Mouse (Mus musculus): ENCODE measurements around the gene Zfp575. TPM values are rescaled to one million over a fixed set of nuclear protein-coding genes. Genes with fewer than 3 reads are reported as not detected.

Zfp575 gene
- polyA plus RNA-seq, 1 experiment from 2014 or later, result 1.7 TPM

GRCm38 (mm10) chr7:24539686-24540085 lies 47.8 kb downstream of the Zfp575 start:
- Histone ChIP-seq H3K4me2 (ENCODE audit: low read depth) (no peak overlapping the region), H3K4me1 (ENCODE audit: control insufficient read depth, insufficient read depth, low read length) (no peaks in the 10 kb centered on the region), H3K27me3 (ENCODE audit: control insufficient read depth, insufficient read depth, low read length) (no peaks in the 10 kb centered on the region), H3K36me3 (ENCODE audit: control insufficient read depth, insufficient read depth, low read length) (peaks cover 3% of the 10 kb centered on the region; the same call in 1 of the 2 replicates), H3K9me3 (ENCODE audit: control insufficient read depth, low read length) (no peaks in the 10 kb centered on the region), H3K9ac (ENCODE audit: low read length) (no peak overlapping the region), H3K27ac (ENCODE audit: low read depth, low read length) (no peak overlapping the region), H3K4me3 (ENCODE audit: low read depth, low read length) (no peak overlapping the region)
- no peak for ATAC-seq (ENCODE audit: insufficient read depth, low FRiP score, low TSS enrichment)
- no peak for DNase-seq (ENCODE audit: low spot score)
- 90% methylated on average over 4 of the region's 4 CpGs for WGBS

GRCm38 (mm10) chr7:24538701-24539100 lies 48.7 kb downstream of the Zfp575 start:
- no peak for DNase-seq (ENCODE audit: low spot score)
- H3K9me3 ChIP-seq (ENCODE audit: control insufficient read depth, low read length), result no peaks in the 10 kb centered on the region
- H3K27me3 ChIP-seq (ENCODE audit: control insufficient read depth, insufficient read depth, low read length), result peaks cover 6% of the 10 kb centered on the region
- H3K4me1 ChIP-seq (ENCODE audit: control insufficient read depth, insufficient read depth, low read length), result 0 out of 2 replicates have a peak, but pooled peaks cover 5% of the 10 kb centered on the region
- no peak overlapping the region for H3K9ac ChIP-seq (ENCODE audit: low read length)
- no peak overlapping the region for H3K4me2 ChIP-seq (ENCODE audit: low read depth)
- no peak for ATAC-seq (ENCODE audit: insufficient read depth, low FRiP score, low TSS enrichment)
- H3K36me3 ChIP-seq (ENCODE audit: control insufficient read depth, insufficient read depth, low read length), result peaks cover 3% of the 10 kb centered on the region
- no peak overlapping the region for H3K27ac ChIP-seq (ENCODE audit: low read depth, low read length)
- H3K4me3 ChIP-seq (ENCODE audit: low read depth, low read length), result no peak overlapping the region
- 77% methylated on average over 5 of the region's 5 CpGs for WGBS

GRCm38 (mm10) chr7:24538154-24538553 lies 49.3 kb downstream of the Zfp575 start:
- Histone ChIP-seq H3K27ac (ENCODE audit: low read depth, low read length) (no peak overlapping the region), H3K4me3 (ENCODE audit: low read depth, low read length) (no peak overlapping the region), H3K36me3 (ENCODE audit: control insufficient read depth, insufficient read depth, low read length) (peaks cover 5% of the 10 kb centered on the region), H3K4me2 (ENCODE audit: low read depth) (no peak overlapping the region), H3K9me3 (ENCODE audit: control insufficient read depth, low read length) (no peaks in the 10 kb centered on the region), H3K9ac (ENCODE audit: low read length) (no peak overlapping the region), H3K27me3 (ENCODE audit: control insufficient read depth, insufficient read depth, low read length) (peaks cover 12% of the 10 kb centered on the region), H3K4me1 (ENCODE audit: control insufficient read depth, insufficient read depth, low read length) (0 out of 2 replicates have a peak, but pooled peaks cover 8% of the 10 kb centered on the region)
- ATAC-seq (ENCODE audit: insufficient read depth, low FRiP score, low TSS enrichment) (no peak), DNase-seq (ENCODE audit: low spot score) (no peak)
- WGBS, result 46% methylated on average over 5 of the region's 5 CpGs

- Histone ChIP-seq H3K27me3 (ENCODE audit: control insufficient read depth, insufficient read depth, low read length) (peaks cover 14% of the 10 kb centered on the region), H3K36me3 (ENCODE audit: control insufficient read depth, insufficient read depth, low read length) (peaks cover 5% of the 10 kb centered on the region), H3K4me3 (ENCODE audit: low read depth, low read length) (no peak overlapping the region), H3K9me3 (ENCODE audit: control insufficient read depth, low read length) (no peaks in the 10 kb centered on the region), H3K4me1 (ENCODE audit: control insufficient read depth, insufficient read depth, low read length) (0 out of 2 replicates have a peak, but pooled peaks cover 8% of the 10 kb centered on the region), H3K9ac (ENCODE audit: low read length) (no peak overlapping the region), H3K4me2 (ENCODE audit: low read depth) (no peak overlapping the region), H3K27ac (ENCODE audit: low read depth, low read length) (no peak overlapping the region)
- no peak for ATAC-seq (ENCODE audit: insufficient read depth, low FRiP score, low TSS enrichment)
- WGBS, result 82% methylated on average over 5 of the region's 5 CpGs
- DNase-seq (ENCODE audit: low spot score), result no peak
Observed at GRCm38 (mm10) chr7:24537591-24537990, 49.9 kb downstream of the Zfp575 start.

GRCm38 (mm10) chr7:24537081-24537480 lies 50.4 kb downstream of the Zfp575 start:
- Histone ChIP-seq H3K4me3 (ENCODE audit: low read depth, low read length) (no peak overlapping the region), H3K9ac (ENCODE audit: low read length) (no peak overlapping the region), H3K27ac (ENCODE audit: low read depth, low read length) (no peak overlapping the region), H3K27me3 (ENCODE audit: control insufficient read depth, insufficient read depth, low read length) (peaks cover 16% of the 10 kb centered on the region), H3K9me3 (ENCODE audit: control insufficient read depth, low read length) (no peaks in the 10 kb centered on the region), H3K36me3 (ENCODE audit: control insufficient read depth, insufficient read depth, low read length) (peaks cover 5% of the 10 kb centered on the region), H3K4me2 (ENCODE audit: low read depth) (no peak overlapping the region), H3K4me1 (ENCODE audit: control insufficient read depth, insufficient read depth, low read length) (peaks cover 8% of the 10 kb centered on the region; the same call in 1 of the 2 replicates)
- DNase-seq (ENCODE audit: low spot score) (no peak), ATAC-seq (ENCODE audit: insufficient read depth, low FRiP score, low TSS enrichment) (no peak)
- 73% methylated on average over 4 of the region's 4 CpGs for WGBS

- DNase-seq (ENCODE audit: low spot score) (no peak), ATAC-seq (ENCODE audit: insufficient read depth, low FRiP score, low TSS enrichment) (no peak)
- H3K9ac ChIP-seq (ENCODE audit: low read length), result no peak overlapping the region
- no peaks in the 10 kb centered on the region for H3K9me3 ChIP-seq (ENCODE audit: control insufficient read depth, low read length)
- no peak overlapping the region for H3K27ac ChIP-seq (ENCODE audit: low read depth, low read length)
- no peak overlapping the region; the same call in 1 of the 2 replicates for H3K4me2 ChIP-seq (ENCODE audit: low read depth)
- no peak overlapping the region; the same call in 1 of the 2 replicates for H3K4me3 ChIP-seq (ENCODE audit: low read depth, low read length)
- H3K36me3 ChIP-seq (ENCODE audit: control insufficient read depth, insufficient read depth, low read length), result peaks cover 5% of the 10 kb centered on the region
- peaks cover 16% of the 10 kb centered on the region for H3K27me3 ChIP-seq (ENCODE audit: control insufficient read depth, insufficient read depth, low read length)
- 28% methylated on average over 19 of the region's 19 CpGs for WGBS
- peaks cover 15% of the 10 kb centered on the region; the same call in 1 of the 2 replicates for H3K4me1 ChIP-seq (ENCODE audit: control insufficient read depth, insufficient read depth, low read length)
Observed at GRCm38 (mm10) chr7:24534301-24534700, 53.1 kb downstream of the Zfp575 start.

Other genes with a start within 250 kb of the Zfp575 start
- not detected in 2 replicates for gene Lypd5, start 238.4 kb downstream of the Zfp575 start, polyA plus RNA-seq (2014; fragmentation: Nextera tagmentation; extraction: Ambion mirVana)
- gene Kcnn4, start 217.4 kb downstream of the Zfp575 start, polyA plus RNA-seq (2014; fragmentation: Nextera tagmentation; extraction: Ambion mirVana), result 2.4 and 3.8 TPM in 2 replicates
- 21.8 and 27.3 TPM in 2 replicates for gene Smg9, start 188.0 kb downstream of the Zfp575 start, polyA plus RNA-seq (2014; fragmentation: Nextera tagmentation; extraction: Ambion mirVana)
- not detected in 2 replicates for gene Irgc1, start 135.3 kb downstream of the Zfp575 start, polyA plus RNA-seq (2014; fragmentation: Nextera tagmentation; extraction: Ambion mirVana)
- gene Plaur, start 125.2 kb downstream of the Zfp575 start, polyA plus RNA-seq (2014; fragmentation: Nextera tagmentation; extraction: Ambion mirVana), result 1.5 and 2.2 TPM in 2 replicates
- 6.9 and 8.1 TPM in 2 replicates for gene Cadm4, start 105.6 kb downstream of the Zfp575 start, polyA plus RNA-seq (2014; fragmentation: Nextera tagmentation; extraction: Ambion mirVana)
- gene Zfp428, start 80.6 kb downstream of the Zfp575 start, polyA plus RNA-seq (2014; fragmentation: Nextera tagmentation; extraction: Ambion mirVana), result 69.2 and 79.1 TPM in 2 replicates
- gene AC161166.1, start 75.2 kb downstream of the Zfp575 start, polyA plus RNA-seq (2014; fragmentation: Nextera tagmentation; extraction: Ambion mirVana), result 0.50 and 0.70 TPM in 2 replicates
- gene Irgq, start 57.0 kb downstream of the Zfp575 start, polyA plus RNA-seq (2014; fragmentation: Nextera tagmentation; extraction: Ambion mirVana), result 16.4 and 19.1 TPM in 2 replicates
- not detected in 2 replicates for gene Pinlyp, start 41.5 kb downstream of the Zfp575 start, polyA plus RNA-seq (2014; fragmentation: Nextera tagmentation; extraction: Ambion mirVana)
- 100 and 120 TPM in 2 replicates for gene Xrcc1, start 41.4 kb downstream of the Zfp575 start, polyA plus RNA-seq (2014; fragmentation: Nextera tagmentation; extraction: Ambion mirVana)
- gene Ethe1, start 98 bp downstream of the Zfp575 start, polyA plus RNA-seq (2014; fragmentation: Nextera tagmentation; extraction: Ambion mirVana), result 23.4 and 23.5 TPM in 2 replicates
- 0.11 TPM in 1 of 2 replicates, not detected in the other for gene Phldb3, start 23.1 kb upstream of the Zfp575 start, polyA plus RNA-seq (2014; fragmentation: Nextera tagmentation; extraction: Ambion mirVana)
- 0.76 and 0.99 TPM in 2 replicates for gene Lypd3, start 48.9 kb upstream of the Zfp575 start, polyA plus RNA-seq (2014; fragmentation: Nextera tagmentation; extraction: Ambion mirVana)
- not detected in 2 replicates for gene Tex101, start 89.0 kb upstream of the Zfp575 start, polyA plus RNA-seq (2014; fragmentation: Nextera tagmentation; extraction: Ambion mirVana)
- not detected in 2 replicates for gene BC049730, start 121.6 kb upstream of the Zfp575 start, polyA plus RNA-seq (2014; fragmentation: Nextera tagmentation; extraction: Ambion mirVana)
- gene Gm4763, start 139.3 kb upstream of the Zfp575 start, polyA plus RNA-seq (2014; fragmentation: Nextera tagmentation; extraction: Ambion mirVana), result not detected in 2 replicates
- not detected in 2 replicates for gene Cd177, start 172.7 kb upstream of the Zfp575 start, polyA plus RNA-seq (2014; fragmentation: Nextera tagmentation; extraction: Ambion mirVana)
- gene Ceacam10, start 189.6 kb upstream of the Zfp575 start, polyA plus RNA-seq (2014; fragmentation: Nextera tagmentation; extraction: Ambion mirVana), result not detected in 2 replicates

All from neural tube, embryonic 11.5 days (tissue).